Comparison of ENCODE assay signal across 9 mouse cellular contexts in genomic region chr4:120131441-120132220, GRCm38 (mm10). TPM values are rescaled to one million over a fixed set of nuclear protein-coding genes. Genes with fewer than 3 reads are reported as not detected.
DNase-seq lines count a peak whose midpoint lies in the region; ATAC-seq and TF ChIP-seq lines count a peak whose summit lies in the region.
"Had no signal": no experiment of that assay in that cellular context is flagged by ENCODE, and none has a peak within 500 bp of the region (broad histone marks: within the 10 kb centered on the region; RNA-seq: fewer than 3 reads in every experiment).

No protein-coding gene starts in this region.

- H3K4me1 ChIP-seq in intestine, embryonic 15.5 days (replicated peaks), result no peaks in the 10 kb centered on the region
- H3K4me1 ChIP-seq in intestine, embryonic 16.5 days (ENCODE audit: control insufficient read depth, insufficient read depth, low read length), result no peaks in the 10 kb centered on the region
- H3K4me1 ChIP-seq in heart, postnatal 0 days (ENCODE audit: control insufficient read depth, insufficient read depth), result peaks cover 30% of the 10 kb centered on the region
- H3K4me1 ChIP-seq in neural tube, embryonic 15.5 days, result no peaks in the 10 kb centered on the region

- no peaks in the 10 kb centered on the region for H3K27me3 ChIP-seq in intestine, embryonic 15.5 days (replicated peaks)
- no peaks in the 10 kb centered on the region for H3K27me3 ChIP-seq in intestine, embryonic 16.5 days (replicated peaks; ENCODE audit: control insufficient read depth, insufficient read depth, low read length)
- H3K27me3 ChIP-seq in heart, postnatal 0 days (ENCODE audit: control insufficient read depth, insufficient read depth, low read length), result peaks cover 8% of the 10 kb centered on the region; the same call in 1 of the 2 replicates
- no peaks in the 10 kb centered on the region for H3K27me3 ChIP-seq in neural tube, embryonic 15.5 days (replicated peaks)

- TF ChIP-seq EP300 in heart, postnatal 0 days (IDR thresholded peaks at IDR 0.05; ENCODE audit: low read depth), result 0 out of 2 replicates have a peak, but pooled peaks have one; percentile 57

- H3K9me3 ChIP-seq in intestine, embryonic 15.5 days, result no peaks in the 10 kb centered on the region
- H3K9me3 ChIP-seq in intestine, embryonic 16.5 days (ENCODE audit: control insufficient read depth, low read length), result no peaks in the 10 kb centered on the region
- H3K9me3 ChIP-seq in heart, postnatal 0 days (replicated peaks; ENCODE audit: control insufficient read depth, low read length), result no peaks in the 10 kb centered on the region
- H3K9me3 ChIP-seq in neural tube, embryonic 15.5 days (replicated peaks), result no peaks in the 10 kb centered on the region

- no peaks in the 10 kb centered on the region for H3K36me3 ChIP-seq in intestine, embryonic 15.5 days
- no peaks in the 10 kb centered on the region for H3K36me3 ChIP-seq in intestine, embryonic 16.5 days (ENCODE audit: control insufficient read depth, insufficient read depth, low read length)
- H3K36me3 ChIP-seq in heart, postnatal 0 days (replicated peaks; ENCODE audit: control insufficient read depth, insufficient read depth, low read length), result no peaks in the 10 kb centered on the region
- H3K36me3 ChIP-seq in neural tube, embryonic 15.5 days, result peaks cover 8% of the 10 kb centered on the region; the same call in 1 of the 2 replicates

- TF ChIP-seq CTCF in heart, postnatal 0 days (IDR thresholded peaks at IDR 0.05; ENCODE audit: low read depth), result no peak

- peak overlapping the region; percentile 3; the same call in 1 of the 2 replicates for H3K9ac ChIP-seq in intestine, embryonic 15.5 days
- no peak overlapping the region for H3K9ac ChIP-seq in intestine, embryonic 16.5 days (ENCODE audit: low read depth, low read length)
- H3K9ac ChIP-seq in heart, postnatal 0 days (replicated peaks; ENCODE audit: low read depth, low read length), result no peak overlapping the region
- no peak overlapping the region for H3K9ac ChIP-seq in neural tube, embryonic 15.5 days (replicated peaks)

- H3K4me3 ChIP-seq in intestine, embryonic 15.5 days (replicated peaks), result no peak overlapping the region
- H3K4me3 ChIP-seq in intestine, embryonic 16.5 days (ENCODE audit: low read length), result no peak overlapping the region
- H3K4me3 ChIP-seq in heart, postnatal 0 days (ENCODE audit: low read depth, low read length), result no peak overlapping the region
- no peak overlapping the region for H3K4me3 ChIP-seq in neural tube, embryonic 15.5 days (replicated peaks)

- no peak overlapping the region for H3K27ac ChIP-seq in intestine, embryonic 15.5 days
- H3K27ac ChIP-seq in intestine, embryonic 16.5 days (ENCODE audit: low read length), result no peak overlapping the region
- H3K27ac ChIP-seq in heart, postnatal 0 days (ENCODE audit: low read depth), result no peak overlapping the region
- no peak overlapping the region for H3K27ac ChIP-seq in neural tube, embryonic 15.5 days (replicated peaks)

- peak; percentile 96 for DNase-seq in adrenal gland, postnatal 14 days
- peak; percentile 92 for DNase-seq in heart, postnatal 0 days (ENCODE audit: low spot score)
- peak; percentile 91 for DNase-seq in lung, postnatal 36 days
- no peak for DNase-seq in layer of hippocampus, adult 11-12 months (ENCODE audit: low spot score)
- DNase-seq in thymus, postnatal 25 days, result no peak

- H3K4me2 ChIP-seq in intestine, embryonic 15.5 days (replicated peaks), result no peak overlapping the region
- H3K4me2 ChIP-seq in intestine, embryonic 16.5 days (ENCODE audit: low read depth, low read length), result no peak overlapping the region
- no peak overlapping the region for H3K4me2 ChIP-seq in heart, postnatal 0 days (ENCODE audit: low read depth, low read length)
- H3K4me2 ChIP-seq in neural tube, embryonic 15.5 days, result no peak overlapping the region

- ATAC-seq in intestine, embryonic 15.5 days, result no peak
- ATAC-seq in intestine, embryonic 16.5 days, result no peak
- peak; percentile 89 for ATAC-seq in heart, postnatal 0 days (ENCODE audit: insufficient read depth, low read depth)
- no peak for ATAC-seq in neural tube, embryonic 15.5 days (ENCODE audit: low FRiP score)

- 80% methylated on average over 24 of the region's 24 CpGs for WGBS in intestine, embryonic 15.5 days
- WGBS in intestine, embryonic 16.5 days, result 74% methylated on average over 24 of the region's 24 CpGs
- WGBS in heart, postnatal 0 days, result 36% methylated on average over 24 of the region's 24 CpGs
- 79% methylated on average over 24 of the region's 24 CpGs for WGBS in neural tube, embryonic 15.5 days

RNA-seq across cellular contexts. Expression of gene Edn2, which starts 29.4 kb away (rescaled TPM):
- polyA plus RNA-seq in intestine, embryonic 15.5 days (2015; fragmentation: Nextera tagmentation; extraction: Ambion mirVana), result 5.1 and 5.2 TPM in 2 replicates
- polyA plus RNA-seq in intestine, embryonic 16.5 days (2015; fragmentation: Nextera tagmentation; extraction: Ambion mirVana), result 5.3 and 5.8 TPM in 2 replicates
- total RNA-seq in adrenal gland, postnatal 14 days (2021), result not detected in 2 replicates
- total RNA-seq in heart, postnatal 0 days (2014; rRNA removed; ENCODE audit: low replicate concordance), result 1.5 TPM in 1 of 2 replicates, not detected in the other
- polyA plus RNA-seq in heart, postnatal 0 days (2015; fragmentation: Nextera tagmentation; extraction: Ambion mirVana), result 0.10 and 0.20 TPM in 2 replicates
- polyA plus RNA-seq in neural tube, embryonic 15.5 days (2015; fragmentation: Nextera tagmentation; extraction: Ambion mirVana), result 0.14 and 1.3 TPM in 2 replicates
- total RNA-seq: MEL had no signal

Comparison
In these comparisons a context has a peak if more than half of its experiments do, and no peak if none do; other contexts are left out.
1. DNase-seq: peak in adrenal gland, postnatal 14 days (single experiment), heart, postnatal 0 days (single experiment) and lung, postnatal 36 days (single experiment); none in layer of hippocampus, adult 11-12 months (single experiment) and thymus, postnatal 25 days (single experiment).